Mouse (Mus musculus) layer of hippocampus, postnatal 25 days (tissue): ENCODE results near the gene Bmp8a. TPM values are rescaled to one million over a fixed set of nuclear protein-coding genes. Genes with fewer than 3 reads are reported as not detected.
"Not testable (repeated sequence)": the region's sequence is repeated elsewhere in the genome, so short reads cannot be mapped to it uniquely, and the experiment has no call there.

Experiments used
- DNase-seq, 2 experiments: peaks; one replicate each; pipeline ENCODE4 v3.0.0; 2022; ENCODE audit warnings: mixed read lengths in 2 of 2, low spot score in 1 of 2; ENCODE audit errors: extremely low spot score in 1 of 2
- total RNA-seq, 2 experiments: library from RNA; stranded (reverse); gene quantifications; 2 replicates each; pipeline ENCODE4 v1.2.3; 2021

The Bmp8a gene
- total RNA-seq, 2 experiments from 2014 or later = 0.22 TPM; not detected in 1

DNA sequence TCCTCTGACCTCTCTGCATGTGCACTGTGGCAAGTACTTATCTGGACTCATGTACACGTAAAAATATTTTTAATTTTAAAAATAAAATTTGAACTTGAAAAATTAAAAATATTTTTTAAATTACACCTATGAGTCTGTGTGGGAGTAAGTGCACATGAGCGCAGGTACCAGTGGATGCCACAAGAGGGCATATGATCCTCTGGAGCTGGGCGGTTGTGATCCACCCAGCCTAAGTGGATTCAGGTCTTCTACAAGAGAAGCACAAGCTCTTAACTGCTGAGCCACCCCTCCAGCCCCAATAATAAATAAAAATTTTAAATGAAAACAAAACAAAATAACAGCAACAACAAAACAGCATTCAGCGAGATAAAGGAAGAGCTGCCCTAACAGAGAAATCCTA is 9.9 kb downstream of the Bmp8a start:
- no peak for DNase-seq

DNA sequence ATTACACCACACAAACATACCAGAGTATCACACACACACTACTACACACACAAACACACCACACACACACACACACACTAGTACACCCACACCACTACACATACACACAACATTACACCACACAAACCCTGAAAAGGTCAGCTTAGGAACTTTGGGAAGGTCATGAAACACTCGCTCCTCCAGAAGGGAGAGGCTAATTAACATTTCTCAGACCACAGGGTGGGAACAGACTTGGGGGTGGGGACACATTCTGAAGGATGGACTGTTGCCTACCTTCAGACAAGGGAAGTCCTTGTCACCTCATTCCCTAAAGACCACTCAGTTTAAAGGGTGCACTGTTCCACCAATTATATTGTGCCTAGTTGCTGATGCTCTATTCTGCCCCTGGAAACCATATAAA is 11.1 kb downstream of the Bmp8a start:
- not testable (repeated sequence) for DNase-seq

DNA sequence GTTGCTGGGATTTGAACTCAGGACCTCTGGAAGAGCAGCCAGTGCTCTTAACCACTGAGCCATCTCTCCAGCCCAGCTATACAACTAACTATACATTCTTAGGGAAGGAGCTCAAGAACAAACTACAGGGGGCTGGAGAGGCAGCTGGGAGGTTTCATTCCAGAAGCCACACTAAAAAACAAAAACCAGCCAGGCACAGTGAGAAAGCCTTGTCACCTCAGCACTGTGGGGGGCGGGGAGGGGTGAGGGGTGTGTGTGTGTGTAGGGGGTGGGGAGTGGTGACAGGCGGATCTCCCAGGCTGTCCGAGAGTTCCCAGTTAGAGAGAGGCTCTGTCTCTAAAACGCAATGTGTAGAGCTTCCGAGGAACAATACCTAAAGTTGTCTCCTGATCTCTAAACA is 11.7 kb downstream of the Bmp8a start:
- DNase-seq = no peak

DNA sequence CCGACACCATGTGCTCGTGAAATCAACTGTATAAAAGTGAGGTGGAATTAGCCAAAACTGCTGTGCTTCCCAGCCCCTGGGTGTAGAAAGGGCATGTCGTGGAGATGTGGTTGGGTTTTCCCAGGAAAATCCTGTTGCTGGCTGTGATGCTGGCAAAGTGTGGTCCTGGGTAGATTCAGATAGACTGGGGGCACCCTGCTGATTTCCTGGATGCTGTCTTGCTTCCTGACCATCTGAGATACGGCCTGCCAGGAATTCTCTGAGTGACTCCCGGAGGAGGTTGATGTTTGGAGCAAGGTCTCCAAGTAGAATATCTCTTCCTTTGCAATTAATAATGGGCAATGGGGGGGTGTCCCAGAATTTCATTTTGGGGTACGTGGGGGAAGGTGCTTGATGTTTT is 14.1 kb downstream of the Bmp8a start:
- DNase-seq = no peak

DNA sequence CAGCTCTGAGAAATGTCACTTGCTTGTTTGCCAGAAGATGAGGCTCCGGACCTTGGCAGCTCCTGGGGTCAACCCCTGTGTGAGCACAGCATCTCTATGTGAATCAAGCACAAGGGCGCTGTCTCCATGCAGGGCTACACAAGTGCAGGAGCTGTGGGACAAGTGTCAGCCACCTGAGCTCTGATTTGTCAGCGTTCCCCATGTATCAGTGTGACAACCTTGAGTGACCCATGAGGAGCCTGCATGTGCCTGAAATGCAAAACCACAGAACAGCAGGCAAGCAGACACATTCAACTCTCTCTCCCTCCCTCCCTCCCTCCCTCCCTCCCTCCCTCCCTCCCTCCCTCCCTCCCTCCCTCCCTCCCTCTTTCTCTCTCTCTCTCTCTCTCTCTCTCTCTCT is 15.4 kb downstream of the Bmp8a start:
- no peak for DNase-seq

DNA sequence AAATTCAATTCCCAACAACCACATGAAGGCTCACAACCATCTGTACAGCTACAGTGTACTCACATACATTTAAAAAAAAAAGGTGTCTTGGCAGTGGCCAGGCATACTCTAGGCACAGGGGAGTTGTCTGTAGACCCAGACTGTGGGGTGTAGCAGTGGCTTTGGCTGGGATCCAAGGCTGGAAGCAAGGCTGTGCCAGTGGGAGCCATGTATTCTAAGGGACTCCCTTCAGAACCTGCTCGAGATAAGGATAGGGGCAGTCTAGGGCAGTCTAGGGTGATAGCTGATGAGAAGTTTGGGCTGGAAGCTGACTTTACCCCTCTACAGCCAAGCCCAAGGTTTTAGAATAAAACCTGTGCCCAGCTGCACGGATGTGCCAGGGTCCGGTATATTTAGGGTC is 17.0 kb downstream of the Bmp8a start:
- no peak for DNase-seq

DNA sequence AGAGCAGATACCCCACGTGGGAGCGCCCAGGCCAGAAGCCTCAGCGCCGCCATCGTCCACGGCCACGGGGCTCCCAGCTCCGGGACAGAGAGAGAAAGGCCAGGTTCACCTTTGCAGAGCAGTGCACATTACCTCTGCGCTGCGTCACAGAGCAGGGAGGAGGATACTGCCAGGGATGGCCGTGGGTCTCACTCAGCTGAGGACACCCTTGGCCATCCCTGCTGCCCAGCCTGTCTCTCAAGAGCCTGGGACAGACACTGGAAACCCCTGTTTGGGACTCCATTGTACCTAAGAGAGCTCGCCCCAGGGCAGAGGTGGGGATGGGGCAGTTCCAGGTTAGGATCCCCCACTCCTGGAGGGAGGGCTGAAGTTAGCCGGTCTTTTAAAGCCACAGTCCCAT is 19.5 kb downstream of the Bmp8a start, which contains the start of gene Oxct2a:
Gene Oxct2a, minus strand, starts transcription at position 101 of the 400 bp plus-strand sequence.
- no peak for DNase-seq

DNA sequence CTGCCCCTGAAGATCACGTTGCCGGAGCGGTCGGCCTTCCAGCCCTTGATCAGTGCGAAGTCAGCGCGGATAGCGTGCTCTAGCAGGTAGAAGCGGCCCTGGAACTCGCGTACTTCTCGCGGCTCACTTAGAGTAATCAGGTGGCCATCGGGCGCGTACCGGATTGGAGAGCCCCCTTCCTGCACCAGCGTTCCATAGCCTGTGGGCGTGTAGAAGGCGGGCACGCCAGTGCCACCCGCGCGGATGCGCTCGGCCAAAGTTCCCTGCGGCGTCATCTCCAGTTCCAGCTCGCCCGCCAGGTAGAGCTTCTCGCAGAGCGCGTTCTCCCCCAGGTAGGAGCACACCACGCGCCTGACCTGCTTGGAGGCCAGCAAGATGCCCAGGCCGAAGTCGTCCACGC is 20.1 kb downstream of the Bmp8a start:
- not testable (repeated sequence) for DNase-seq

DNA sequence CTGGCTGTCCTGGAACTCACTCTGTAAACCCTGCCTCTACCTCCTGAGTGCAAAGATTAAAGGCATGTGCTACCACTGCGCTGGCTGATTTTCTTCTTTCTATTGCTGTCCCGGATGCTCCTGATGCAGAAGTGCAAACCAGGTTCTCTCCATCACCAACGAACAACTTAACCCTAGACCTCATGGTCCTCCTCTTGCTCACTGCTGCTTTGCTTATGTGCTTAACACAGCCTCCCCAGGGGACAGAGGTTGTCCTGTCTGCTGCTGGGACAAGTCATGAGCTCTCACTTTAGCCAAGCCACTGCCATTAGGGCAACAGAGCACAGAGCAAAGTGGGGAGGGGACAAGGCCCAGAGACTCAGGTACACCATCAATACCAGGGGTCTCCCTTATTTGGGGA is 28.6 kb downstream of the Bmp8a start:
- no peak for DNase-seq

DNA sequence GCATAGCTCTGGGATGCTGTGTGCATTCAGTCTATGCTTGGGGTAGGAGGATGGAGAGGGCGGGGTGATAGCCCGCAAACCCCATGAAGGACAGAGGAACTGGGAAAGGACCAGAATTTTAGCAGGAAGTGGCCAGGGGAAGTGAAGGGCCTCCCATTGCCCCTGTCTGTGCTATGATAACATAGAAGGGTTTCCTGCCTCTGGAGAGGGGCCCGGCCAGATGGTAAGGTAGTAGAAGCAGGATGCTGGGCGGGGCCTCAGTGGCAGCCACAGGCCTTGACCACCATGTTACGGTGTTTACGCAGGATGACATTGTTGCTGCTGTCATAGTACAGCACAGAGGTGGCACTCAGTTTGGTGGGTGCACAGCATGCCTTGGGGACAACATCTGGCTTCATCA is 30.0 kb downstream of the Bmp8a start:
- DNase-seq = no peak

DNA sequence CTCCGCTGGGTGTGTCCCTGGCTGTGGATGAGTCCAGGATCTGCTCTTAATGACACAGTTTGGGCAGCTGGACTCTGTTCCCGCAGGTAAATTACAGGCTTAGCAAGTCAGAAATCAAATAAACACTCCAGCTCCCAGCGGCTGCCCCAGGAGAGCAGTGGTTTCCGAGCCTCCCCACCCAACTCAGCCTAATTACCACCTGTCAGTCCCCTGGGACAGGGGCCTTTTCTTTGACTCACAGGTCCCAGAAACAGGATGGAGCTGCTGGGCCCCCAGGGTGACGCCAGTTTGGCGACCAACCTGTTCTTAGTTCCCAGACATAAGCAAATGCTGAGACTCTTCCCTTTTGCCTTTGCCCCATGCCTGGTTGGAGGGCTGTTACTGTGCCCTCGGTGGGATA is 31.2 kb downstream of the Bmp8a start:
- DNase-seq = no peak

DNA sequence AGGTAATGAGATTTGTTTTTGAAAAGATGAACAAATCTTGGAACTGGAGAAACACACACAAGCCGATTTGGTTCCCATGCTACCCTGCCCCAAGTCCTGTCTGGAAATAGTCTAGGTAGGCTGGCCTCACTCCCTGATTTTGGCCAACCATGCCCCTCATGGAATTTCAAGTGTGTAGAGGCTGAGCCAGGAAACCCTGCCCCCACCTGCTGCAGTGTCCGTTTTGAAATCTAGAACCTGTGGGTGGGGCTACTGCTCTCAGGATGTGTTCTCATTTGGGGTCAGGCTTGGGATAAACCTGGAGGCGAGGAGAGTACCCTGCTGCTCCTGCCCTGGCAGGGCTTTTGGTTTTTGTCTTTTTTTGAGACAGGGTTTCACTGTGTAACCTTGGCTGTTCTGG is 34.8 kb downstream of the Bmp8a start:
- no peak for DNase-seq

DNA sequence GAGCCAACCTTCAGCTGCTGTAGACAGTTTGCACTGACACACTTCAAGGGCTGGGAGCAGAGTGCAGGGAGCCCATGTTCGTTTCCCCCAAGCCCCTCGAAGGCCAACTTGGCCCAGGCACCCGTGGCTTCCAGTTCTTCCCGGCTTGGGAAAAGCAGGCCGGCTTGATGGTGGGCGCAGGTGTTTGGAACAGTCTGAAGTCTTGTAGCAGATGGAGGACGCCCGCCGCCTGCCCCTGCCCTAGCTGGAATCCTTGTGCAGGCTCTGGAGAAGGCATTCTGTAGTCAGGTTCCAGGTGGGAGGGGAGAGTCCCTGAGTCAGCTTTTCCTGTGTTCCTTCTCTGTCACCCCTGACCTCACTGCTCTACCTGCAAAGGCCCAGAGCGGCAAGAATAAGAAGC is 36.1 kb downstream of the Bmp8a start:
- DNase-seq = no peak

DNA sequence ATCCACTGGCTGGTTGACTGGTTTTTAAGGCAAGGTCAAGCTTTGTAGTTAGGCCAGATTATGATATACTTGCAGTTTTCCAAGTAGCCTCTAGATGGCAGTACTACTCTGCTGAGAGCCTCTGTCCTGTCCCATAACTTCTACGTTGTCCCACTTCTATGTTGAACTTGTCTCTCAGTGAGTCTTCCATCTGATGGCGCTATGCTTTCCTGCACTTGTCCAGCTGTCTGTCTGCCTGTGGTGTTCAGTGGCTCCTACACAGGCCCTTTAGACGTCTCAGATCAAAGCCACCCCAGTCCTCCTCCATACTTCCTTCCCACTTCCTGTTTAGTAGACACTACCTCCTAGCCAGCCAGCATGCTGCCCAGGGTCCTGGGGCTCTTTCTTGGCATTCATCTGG is 37.3 kb downstream of the Bmp8a start:
- DNase-seq = peak in 1 of 2 experiments; percentile 26

DNA sequence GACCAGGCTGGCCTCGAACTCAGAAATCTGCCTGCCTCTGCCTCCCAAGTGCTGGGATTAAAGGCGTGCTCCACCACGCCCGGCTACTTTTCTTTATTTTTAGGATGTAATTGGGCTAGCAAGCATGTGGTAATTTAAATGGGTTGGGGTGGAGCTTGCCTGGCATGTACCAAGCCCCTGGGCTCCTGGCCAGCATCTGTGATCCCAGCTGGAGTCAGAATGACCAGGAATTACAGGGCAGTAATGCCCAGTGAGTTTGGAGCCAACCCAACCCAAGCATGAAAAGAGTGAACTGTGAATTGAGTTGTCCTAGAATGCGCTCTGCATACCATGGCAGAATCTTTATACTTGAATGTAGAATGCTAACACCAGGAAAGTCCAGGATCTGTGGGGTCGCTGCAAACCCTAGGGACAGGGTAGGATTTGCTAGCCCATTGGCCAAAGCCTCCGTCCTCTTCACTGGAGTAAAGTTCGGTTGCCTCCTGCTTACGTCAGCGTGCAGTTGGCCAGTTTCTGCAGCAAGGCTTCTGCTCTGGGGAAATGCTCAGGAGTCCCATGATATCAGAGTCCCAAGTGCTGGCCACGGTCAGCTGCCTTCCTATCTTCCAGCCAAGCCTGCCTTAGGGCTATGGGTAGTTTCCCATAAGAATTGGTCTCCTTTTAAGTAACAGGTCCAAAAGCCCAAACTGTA is 43.9 kb downstream of the Bmp8a start:
- DNase-seq = no peak

DNA sequence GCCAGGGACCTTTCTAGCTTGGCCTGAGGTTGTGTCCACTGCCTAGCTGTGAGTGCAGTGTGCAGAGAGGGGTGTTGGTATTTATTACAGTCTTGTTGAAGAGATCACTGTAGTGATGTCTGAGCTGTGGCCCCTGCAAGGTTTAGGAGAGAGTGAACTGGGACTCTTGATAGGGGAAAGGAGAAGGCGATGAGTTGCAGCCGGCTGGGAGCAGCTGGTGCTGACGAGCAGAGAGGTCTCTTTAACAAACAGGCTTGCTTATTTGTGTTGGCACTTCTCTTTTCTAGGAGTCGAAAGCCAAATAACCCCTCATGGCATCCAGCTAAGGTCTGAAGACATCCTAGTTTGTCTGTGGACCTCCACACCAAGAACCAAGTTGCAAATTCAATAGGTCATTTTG is 44.8 kb downstream of the Bmp8a start:
- no peak for DNase-seq

DNA sequence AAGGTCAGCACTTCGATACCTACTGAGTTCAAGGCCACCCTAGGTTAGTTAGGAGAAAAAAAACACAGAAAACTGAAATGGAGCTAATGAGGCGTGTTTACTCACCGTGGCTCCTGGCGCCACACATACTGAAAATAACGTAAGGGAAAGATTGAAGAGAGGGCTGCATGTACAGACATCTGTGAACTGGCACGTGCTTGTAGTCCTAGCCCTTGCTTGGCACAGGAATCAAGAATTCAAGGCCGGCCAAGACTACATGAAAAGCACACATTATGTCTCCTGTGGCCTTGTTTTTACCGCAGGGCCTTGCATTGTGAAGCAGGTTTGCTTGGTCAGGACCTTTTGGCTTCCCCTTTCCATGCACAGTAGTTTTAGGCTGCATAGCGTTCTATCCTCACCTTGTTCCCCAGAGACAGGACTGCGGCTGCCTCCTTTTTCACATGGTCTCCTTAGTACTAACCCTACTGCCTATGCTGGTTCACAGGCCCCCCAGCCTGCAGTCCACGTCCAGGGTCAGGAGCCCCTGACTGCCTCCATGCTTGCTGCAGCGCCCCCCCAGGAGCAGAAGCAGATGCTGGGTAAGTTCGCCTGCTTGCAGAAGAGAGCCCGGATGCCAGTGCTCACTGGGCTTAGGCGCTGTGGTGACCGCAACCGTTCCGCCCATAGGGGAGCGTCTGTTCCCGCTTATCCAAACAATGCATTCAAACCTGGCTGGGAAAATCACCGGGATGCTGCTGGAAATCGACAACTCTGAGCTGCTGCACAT is 45.7 kb downstream of the Bmp8a start:
- no peak for DNase-seq

DNA sequence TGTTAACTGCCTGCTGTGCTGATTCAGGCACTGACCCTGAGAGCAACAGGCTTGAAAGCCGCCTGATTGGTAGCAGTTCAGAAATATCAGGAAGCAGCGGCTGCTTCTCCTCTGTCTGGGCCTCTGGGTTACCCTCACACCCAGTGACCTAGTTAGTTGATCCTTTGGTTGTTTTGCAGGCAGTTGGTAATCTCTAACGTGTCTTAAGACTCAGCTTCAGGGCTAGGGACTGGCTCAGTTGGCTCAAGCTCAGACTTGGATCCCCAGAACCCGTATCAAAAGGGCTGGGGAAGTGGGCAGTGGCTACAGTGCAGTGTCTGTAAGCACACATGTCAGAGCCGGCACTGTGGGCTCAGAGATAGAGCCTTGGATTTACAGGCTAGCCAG is 46.9 kb downstream of the Bmp8a start:
- DNase-seq = no peak

DNA sequence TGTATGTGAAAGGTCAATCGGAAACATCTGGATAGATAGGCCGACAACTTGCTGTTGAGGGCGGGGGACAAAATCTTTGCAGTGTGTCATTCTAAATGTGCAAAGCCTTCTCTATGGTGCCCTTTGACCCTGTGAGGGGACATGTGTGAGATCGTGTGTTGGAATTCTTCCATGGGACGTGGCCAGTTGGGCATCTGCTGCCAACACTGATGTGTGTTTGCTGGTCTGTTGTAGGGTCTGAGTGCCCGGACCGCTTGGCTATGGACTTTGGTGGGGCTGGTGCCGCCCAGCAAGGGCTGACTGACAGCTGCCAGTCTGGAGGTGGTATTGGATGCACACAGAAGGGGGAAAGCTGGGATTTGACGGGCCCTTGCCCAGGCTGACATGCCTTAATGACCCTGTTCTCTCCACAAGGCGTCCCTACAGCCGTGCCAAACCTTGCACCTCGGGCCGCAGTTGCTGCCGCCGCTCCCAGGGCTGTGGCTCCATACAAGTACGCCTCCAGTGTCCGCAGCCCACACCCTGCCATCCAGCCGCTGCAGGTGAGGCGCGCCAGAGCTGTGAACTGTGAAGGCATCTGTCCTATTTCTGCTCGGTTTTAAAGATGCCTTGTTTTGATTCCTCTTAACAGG is 47.4 kb downstream of the Bmp8a start:
- no peak for DNase-seq

DNA sequence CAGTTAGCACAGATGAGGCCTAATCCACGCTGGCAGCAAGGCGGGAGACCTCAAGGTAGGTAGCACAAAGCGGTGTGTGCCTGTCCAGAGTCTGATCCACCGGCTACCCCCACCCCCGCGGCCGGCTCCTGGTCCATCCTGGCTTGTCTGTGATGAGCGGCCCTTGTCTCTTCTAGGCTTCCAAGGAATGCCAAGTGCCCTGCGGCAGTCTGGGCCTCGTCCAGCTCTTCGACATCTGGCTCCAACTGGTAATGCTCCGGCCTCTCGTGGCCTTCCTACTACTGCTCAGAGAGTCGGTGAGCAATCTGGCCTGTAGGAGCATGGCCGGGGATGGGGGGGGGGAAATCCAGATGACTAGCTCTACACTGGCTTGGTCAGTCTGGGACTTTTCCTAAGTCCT is 48.0 kb downstream of the Bmp8a start:
- DNase-seq = not testable (repeated sequence)

DNA sequence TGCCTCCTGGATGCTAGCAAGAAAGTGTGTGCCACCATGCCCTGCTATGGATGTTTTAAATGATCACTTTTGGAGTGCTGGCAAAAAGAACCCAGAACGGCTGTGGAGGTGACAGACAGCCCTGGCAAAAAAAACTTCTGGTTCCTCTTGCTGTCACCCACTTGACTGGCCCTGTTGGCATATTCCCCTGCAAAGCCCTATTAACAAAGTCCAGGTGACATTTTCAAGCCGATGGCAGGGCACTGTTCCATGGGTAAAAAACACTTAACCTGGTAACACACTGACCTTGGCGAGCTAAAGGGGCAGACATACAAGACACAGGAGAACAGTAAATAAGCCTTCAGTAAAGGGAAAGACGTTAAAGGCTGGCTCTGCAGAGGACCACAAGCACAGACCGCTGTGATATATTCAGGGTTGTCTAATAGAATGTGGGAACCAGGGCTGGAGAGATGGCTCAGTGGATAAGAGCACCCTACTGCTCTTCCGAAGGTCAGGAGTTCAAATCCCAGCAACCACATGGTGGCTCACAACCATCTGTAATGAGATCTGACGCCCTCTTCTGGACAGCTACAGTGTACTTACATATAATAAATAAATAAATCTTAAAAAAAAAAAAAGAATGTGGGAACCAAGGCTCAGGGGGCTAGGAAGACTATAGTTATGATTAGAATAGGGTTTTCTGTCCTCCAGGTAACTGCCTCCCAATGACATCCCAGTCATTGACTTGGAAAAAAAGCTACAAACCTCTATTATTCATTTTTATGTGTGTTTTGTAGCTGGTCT is 49.2 kb downstream of the Bmp8a start:
- DNase-seq = no peak
